Mouse (Mus musculus) kidney, adult 2 months (tissue): Measurements from ENCODE around the gene Clcn1.

ENCODE experiments used
- CTCF ChIP-seq: fragments of 200-500 bp; conservative IDR thresholded peaks from 2 replicates; pipeline ENCODE4 v1.5.1; 2011; ENCODE audit warnings: low read depth, mild to moderate bottlenecking, control low read depth, low read length, moderate library complexity, mixed read lengths; ENCODE audit not compliant: insufficient read depth, insufficient read length
- POLR2A ChIP-seq: fragments of 200-500 bp; IDR thresholded peaks from one replicate; pipeline ENCODE4 v1.6.1; 2011; ENCODE audit warnings: low read depth, low read length, control low read depth

DNA sequence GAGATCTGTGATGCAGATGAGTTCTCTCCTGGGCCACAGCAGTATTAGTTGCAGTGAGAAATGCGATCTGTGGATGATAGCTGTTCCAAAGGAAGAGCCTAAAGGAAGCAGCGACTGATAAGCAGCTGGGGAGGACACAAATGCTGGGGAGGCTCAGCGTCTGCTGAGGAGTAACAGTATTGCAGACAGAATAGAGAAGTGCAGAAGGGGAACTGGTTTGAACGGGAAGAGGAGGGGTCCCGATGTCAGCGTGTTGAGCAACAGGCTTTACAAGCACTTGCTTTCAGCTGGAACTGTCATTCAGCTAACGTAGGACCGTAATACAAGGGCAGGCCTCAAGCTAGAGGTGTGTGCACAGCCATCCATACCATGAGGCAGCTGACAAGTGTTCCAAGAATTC, 66.7 kb downstream of the Clcn1 start:
- no peak for TF ChIP-seq CTCF
- TF ChIP-seq POLR2A: no peak
